Mouse (Mus musculus) kidney, postnatal 36 days (tissue): ENCODE measurements around the gene Megf9.

Experiments
- DNase-seq, 2 experiments: peaks; one replicate each; pipeline ENCODE4 v3.0.0; 2021 to 2022; ENCODE audit warnings: mixed read lengths in 2 of 2

The Megf9 gene

DNA sequence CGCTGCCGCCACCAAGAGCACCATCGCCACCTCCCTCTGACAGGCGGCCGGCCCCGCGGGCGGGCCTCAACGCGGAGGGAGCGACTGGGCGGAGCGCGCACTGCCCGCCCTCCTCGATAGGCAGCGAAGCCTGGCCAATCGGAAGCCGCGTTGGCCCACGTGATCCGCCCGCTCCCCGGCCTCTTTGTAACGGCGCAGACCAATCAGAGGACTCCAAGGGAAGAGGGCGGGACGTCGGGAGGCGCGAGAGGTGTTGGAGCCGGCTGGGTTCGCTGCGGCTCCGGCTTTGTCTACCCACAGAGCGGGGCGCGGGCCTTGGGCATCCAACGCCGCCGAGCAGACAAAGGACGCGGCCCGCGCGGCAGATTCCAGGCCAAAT, at the start of gene Megf9:
Gene Megf9, minus strand, starts transcription at position 105 of the 379 bp plus-strand sequence.
- DNase-seq: peak; percentile 98 to 99

DNA sequence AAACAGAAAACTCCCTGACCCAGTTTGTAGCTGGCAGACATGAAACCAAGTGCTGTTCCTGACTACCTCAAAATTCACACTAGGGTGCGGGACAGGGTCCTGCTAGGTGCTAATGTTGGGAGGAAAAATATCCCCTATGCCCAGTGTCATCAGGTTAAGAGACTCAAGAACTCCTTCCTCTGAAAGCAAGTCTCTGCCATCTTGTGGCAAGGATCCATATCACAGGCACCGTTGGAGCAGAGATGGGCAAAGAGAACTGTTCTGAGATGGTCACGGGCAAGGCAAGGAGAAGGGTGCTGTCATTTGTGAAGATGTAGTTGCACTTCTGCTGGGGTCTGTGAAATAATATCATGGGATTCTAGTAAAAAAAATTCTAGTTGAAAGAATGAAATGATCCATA, 44.9 kb upstream of the Megf9 start:
- DNase-seq: peak; percentile 22 to 68

DNA sequence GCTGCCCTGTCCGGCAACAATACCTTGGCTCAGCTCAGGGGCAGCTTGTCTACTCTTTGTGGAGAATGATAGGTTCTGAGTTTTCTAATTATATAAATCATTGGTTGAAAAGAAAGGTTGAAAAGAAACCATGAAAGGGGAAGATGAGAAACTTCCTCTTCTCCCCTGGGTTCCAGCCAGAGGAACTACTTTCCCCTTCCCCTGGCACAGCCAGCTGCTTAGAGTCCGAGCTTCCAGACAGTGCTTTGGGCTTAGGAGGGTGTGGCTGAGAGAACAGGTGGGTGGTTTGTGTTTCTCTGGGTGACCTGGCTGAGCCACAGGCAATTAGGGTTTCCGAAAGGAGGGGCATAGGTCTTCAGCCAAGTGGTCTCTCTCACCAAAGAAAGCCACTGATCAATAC, 43.5 kb upstream of the Megf9 start:
- DNase-seq: no peak

DNA sequence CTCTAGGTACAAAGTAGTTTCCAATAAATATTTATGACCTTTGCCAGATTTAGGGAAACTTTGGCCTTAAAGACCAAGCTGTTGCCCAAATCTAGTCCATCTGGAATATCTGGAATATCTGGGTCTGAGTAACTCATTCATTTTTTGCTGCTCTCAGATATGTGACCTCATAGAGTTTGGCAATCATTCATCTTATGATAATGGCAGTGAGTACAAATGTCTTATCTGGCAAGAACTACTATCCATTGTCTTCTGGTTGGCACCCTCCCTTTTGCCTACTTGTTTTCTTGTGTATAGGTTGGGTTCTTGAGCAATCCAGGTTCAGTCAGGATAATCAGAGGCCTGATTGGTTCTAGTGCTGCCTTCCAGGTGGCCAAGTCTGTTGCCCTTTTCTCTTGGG, 41.3 kb upstream of the Megf9 start:
- DNase-seq: no peak

DNA sequence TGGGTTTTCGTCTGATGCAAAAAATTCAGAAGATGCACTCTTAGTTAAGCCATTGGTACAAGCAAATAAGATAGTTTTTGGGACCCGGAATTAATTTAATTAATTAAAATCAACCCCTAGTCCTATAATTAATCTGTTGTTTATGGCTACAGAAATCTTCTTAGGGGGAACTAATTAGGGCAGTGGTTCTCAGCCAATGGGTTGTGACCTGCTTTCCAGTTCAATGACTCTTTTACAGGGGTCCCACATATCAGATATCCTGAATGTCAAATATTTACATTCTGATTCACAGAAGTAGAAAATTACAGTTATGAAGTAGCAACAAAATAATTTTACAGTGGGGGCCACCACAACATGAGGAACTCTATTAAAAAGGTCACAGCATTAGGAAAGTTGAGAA, 39.1 kb upstream of the Megf9 start:
- no peak for DNase-seq

DNA sequence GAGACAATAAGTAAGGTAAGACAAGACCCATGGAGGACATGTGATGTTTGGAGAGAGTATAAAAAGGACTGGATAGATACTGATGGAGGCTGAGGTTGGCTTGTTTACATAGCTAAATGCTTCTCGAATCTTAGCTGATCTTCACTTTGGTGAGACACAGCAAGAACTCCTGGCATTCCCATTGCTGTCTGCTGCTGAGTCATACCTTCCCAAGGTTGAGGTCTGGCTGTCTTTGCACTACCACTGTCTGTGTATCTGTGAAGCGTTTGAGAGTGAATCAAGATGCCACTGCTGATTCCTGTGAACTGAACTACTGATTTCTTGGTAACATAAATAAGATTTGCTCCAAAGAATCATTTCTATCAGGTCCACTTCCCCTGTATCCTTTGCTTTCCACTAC, 19.1 kb upstream of the Megf9 start:
- no peak for DNase-seq

DNA sequence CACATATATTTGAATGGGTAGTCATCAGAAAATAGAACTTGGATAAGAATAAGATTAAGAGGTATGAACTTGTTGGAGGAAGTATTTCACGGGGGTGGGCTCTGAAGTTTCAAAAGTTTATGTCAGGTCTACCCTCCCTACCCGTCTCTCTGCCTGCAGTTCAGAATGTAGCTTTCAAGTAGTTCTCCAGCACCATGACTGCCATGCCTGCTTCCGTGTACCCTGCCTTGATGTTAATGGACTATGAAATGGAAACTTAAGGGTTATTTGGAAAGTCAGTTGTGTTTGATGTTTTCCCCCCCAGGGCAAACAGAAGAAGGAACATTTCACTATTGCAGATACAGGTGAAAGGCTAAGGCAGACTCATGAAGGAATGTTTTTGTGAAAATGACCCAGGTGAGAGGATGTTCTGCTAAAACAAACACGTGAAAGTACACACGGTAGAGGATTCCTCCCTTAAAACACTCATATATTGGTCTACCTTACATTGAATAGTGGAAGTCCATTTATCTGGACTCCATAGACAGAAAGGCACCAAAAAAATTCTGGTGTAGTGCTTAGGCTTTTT, 18.5 kb upstream of the Megf9 start:
- no peak for DNase-seq

DNA sequence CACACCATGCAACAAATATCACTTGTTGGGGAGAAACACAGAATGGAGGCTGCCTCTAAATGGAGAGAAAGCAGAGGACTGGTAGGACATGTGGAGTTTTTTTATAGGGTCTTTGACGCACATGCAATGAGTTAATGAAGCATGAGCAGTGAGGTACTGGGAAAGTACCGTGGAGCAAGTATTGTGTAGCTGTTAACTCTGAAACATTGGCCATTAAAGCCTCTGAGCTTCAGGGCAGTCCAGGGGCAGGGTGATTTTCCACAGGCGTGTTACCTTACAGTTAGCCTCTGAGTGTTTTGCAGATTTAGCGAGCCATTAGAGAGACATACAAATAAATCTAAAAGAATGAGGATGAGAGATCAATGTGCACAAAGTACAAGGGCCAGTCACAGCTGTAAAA, 17.3 kb upstream of the Megf9 start:
- no peak for DNase-seq

DNA sequence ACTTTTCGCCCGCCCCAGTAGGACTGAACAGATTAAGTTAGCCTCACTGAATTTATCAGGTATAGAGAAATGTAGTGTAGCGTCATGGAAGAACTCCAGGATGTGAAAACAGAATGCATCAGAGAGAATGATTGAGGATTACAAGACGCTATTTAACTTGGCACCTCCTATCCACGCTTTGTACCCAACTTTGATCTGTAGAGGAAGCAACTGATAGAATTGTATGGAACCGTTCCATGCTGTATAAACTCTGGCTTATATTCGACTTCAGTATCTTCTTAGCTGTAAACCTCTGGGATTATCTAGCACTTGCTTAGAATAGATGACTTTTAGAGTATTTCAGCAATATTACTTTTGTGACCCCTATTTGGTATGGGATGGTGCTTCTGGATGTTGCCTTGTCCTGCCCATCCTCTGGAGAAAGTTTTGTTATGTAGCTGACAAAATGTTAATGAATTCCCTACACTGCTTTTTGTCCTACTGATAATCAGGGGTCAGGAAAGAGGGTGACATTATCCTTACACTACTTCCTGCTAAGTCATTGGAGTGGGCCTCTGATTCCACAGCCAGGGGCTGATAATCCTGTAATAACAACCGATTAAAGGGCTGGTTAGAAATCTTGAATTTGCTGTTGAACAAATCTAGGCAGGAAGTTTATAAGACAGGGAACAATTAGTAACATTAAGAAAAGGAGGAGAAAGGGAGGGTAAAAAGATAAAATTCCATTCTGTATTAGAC, 12.8 kb upstream of the Megf9 start:
- DNase-seq: no peak

DNA sequence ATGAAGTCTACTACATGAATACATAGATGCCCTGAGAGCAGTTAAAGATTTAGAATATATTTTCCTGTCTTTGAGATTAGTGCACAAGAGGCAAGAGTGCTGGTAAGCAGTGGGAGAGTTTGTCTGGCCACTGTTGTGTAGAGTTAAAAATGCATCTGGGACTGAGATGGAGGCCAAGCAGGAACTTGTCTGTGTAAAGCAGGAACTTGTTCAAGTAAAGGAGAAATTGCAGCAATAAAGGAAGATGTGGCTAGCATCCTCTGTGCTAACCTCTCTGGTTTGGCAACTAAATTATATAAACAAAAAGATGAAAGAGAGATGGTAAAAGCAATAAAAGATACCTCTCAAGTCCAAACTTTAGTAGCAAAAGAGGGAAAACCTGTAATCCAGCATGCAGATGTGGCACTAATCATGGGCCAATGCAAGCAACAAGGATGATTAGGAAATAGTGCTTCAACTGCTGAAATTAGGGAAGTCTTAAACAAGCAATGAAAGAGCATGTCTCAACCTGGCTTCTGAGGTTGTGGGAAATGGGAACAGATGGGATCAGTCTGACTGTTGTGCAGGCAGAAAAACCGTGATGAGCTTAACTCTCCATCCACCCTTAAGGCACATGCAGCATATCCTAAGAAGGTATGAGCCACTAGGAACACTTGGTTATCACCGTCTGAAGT, 11.2 kb upstream of the Megf9 start:
- DNase-seq: no peak

DNA sequence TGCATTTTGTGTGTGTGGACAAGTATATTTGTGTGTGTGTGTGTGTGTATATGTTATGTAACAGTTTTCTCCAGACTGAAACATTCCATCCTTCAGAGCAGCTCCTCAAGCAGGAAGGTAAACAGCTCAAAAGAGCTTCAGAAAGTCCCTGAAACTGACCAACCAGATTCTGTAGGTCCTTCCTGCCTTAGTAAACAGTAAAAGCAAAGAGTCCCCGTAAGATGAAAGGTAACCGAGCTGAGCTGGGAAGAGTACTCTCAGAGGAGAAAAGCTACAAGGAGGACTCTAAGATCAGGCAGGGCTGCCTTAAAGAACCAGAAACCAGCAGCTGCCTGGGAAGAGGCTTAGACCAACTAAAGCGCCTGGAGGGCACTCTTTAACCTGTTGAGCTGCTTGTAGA, 9.6 kb upstream of the Megf9 start:
- no peak for DNase-seq

DNA sequence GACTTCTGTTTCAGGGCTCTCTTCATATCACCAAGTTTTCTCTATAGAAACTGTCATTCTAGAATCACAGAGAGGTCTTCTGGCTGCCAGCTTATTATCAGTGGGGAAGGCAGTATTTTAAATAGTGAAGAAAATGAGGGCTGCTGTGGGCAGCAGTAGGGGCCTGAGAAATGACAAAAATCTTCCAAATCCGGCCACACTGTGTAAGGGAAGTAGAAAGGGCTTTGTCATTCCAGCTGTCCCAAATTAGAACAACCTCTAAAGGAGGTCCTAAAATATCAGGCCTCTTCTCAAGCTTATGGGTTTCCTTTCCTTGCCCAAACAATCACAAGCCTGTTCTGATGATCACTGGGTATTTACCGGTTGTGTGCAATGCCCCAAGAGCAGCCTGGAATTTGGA, 7.6 kb upstream of the Megf9 start:
- DNase-seq: no peak

DNA sequence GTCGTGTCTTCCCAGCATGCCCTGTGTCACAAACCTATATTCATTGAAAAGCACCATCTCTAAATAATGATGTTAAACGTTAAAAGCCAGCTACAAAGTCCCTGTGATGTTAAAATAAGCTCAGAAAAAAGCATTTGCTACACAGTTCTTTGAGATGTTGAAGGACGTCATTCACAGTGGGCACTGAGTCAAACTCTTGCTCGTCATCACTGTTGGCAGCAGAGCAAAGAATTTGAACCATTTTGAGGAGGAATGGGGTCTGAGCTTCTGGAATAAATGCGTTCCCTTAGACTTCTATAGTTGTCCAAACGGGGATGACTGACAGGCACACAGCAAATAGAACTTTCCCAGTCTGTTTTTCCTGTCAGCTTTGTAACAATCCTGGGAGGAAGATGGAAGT, 5.9 kb upstream of the Megf9 start:
- DNase-seq: no peak

DNA sequence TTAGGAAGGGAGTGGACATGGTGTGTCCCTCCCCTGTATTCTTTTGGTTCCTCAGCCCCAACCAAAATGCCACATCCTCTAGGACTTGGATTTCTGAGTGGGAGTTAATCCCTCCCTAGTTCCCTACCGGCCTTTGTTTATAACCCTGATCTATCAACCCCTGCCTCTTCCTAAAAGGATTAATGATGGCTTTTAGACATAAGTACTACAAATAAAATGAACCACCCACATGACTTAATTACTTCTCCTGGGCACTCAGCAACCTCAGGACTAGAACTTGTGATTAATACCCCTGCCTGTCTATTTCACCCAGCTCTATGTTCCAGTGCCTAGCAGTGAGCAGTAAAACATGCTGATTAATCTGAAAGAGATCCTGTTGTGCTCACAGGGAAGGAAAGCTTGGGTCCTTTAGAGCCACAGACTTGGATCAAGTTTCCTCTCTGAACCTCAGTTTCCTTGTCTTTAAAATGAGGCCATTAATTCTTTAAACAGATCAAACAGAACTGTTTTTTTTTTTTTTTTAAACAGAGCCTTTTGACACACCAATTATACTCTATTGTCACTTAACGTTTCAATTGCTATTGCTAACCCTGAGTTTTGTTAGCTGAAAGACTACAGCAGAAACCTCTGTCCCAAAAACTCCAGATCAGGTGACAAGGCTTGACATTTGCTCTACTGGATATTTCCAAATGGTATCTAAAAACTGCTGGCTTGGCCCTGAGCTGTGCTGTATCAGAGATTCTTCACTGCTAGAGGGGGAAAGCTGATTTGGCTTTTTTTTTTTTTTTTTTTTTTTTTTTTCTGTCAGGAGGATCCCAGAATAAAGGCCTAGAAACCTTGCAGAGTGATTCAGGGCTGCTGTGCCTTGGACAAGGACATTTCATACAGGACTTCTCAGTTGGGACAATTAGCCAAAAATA, 2.1 kb upstream of the Megf9 start:
- DNase-seq: no peak

DNA sequence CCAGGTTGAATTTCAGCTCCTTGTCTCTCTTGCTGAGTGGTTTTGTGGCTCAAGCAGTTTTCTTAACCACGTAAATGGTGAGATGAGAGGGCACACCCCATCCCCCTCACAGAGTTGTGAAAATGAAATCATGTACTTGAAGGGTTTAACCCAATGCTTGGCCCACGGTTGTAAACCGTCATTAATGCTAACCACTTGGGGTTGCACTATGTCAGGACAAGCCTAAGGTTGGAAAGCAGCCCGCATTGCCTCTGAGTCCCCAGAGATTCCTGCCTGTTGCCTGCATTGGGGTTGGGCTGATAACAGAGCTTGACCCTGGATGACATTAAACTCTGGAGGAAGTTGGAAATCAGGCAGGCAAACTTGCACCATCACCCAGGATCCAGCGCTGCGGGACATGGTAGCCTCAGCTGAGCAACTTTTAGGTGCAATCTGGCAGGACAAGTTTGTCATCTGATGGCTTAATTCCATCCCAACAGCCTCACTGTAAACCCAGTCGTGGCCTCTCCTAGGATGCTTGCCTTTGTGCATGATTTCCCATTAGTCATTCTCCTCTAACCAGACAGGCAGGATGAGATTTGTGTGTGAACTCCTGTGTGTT, 1.0 kb upstream of the Megf9 start:
- DNase-seq: peak; percentile 28 to 41

DNA sequence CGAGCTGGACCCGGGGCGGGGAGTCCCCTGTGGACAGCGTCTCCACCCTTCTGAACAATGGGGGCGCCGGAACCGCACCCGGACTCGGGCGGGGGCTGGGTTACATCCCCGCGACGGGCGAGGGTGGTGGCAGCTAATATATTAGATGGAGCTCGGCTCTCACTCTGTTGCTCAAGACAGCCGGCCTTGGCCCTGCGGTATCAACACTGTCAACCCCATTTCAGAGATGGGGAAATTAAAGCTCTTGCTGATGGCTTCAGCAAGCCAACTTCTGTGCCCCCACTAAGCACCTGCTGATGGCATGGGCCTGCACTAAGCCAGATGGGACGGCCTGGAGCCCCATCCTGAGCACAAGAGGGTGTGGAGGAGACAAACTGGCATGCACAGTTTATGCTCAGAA, 494 bp upstream of the Megf9 start:
- no peak for DNase-seq

DNA sequence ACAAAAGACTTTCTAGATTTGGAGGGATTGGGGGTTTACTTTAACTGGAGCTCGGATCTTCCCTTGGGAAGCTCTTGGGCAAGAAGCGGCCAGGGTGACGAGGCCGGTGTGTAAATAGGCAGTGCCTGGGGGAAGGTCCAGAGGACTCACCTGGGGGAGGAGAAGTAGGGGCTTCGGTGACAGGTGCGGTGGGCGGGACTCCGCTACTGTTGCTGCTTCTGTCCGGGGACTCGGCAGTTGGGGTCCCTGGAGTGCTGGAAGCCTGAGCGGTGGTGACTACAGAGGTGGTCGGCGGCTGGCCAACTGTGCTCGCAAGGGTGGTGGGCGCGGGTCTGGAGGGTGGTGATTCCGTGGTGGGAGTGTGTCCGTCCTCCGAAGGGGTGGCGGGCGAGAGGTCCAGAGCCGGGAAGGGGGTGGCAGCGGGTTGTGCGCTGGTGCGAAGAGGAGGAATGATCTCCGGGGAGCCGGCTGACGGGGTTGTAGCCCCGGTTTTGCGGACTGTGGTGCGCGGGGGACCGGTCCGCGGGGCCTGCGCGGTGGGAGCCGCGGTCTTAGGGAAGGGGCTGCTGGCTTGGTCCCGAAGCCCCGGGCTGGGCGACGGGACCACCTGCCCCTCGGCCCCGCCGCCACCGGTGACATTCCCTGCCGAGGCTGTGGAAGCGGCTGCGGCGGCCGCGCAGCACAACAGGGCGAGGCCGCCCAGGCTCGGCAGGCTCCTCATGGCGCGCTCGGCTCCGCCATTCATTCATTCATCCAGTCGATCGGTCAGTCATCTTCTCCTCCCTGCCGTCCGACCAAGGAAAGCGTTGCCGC, 511 bp downstream of the Megf9 start:
- peak; percentile 7 to 37 for DNase-seq

DNA sequence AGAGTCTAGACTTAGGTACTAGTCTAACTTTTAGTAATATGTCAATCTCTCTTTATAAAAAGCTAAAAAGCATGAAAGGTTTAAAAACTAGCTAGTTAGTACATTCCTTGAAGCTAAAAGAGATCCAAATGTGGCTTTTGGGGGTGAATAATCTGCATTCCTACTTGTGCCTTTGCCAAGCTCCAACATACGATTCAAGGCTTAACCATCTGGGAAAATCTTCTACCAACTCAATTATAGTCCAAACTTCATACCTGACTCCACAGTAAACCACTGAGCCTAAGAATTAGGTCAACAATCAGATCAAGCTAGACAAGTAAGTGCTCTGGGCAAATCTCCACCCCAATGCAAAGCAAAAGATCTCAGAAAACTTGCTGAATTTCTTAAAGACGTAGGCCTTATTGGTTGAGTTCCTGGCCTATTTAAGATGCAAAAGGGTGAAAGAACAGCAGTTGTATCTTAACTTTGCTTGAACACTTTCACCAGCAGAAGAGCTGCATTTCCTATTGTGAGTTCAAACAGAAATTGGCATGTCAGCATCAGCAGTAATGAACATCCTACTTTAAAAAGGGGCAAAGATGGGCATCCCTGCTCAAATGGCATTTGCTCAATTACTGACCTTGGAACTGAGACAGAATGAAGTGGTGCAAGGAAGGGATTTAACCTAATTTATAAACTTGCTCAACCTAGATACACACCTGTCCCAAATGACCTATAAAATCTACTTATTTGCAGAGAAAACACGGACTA, 1.6 kb downstream of the Megf9 start:
- DNase-seq: no peak

DNA sequence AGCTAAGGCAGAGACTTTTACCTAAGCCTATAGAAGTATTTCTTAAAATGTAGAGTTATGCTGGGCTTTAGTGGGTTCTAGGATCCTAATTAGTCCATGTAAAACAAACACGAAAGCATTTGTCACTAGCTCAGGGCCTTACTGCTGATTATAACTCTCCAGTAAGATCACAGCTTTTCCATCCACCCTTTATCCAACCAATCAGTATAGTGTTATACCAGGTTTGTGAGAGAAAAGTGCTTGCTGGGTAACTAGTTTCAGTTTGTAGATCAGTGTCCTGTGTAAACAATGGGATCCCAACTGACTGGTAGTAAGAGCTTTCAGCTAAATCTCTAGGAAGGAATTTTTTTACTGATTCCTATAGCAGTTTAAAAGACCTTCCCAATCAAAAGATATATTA, 3.8 kb downstream of the Megf9 start:
- DNase-seq: no peak

DNA sequence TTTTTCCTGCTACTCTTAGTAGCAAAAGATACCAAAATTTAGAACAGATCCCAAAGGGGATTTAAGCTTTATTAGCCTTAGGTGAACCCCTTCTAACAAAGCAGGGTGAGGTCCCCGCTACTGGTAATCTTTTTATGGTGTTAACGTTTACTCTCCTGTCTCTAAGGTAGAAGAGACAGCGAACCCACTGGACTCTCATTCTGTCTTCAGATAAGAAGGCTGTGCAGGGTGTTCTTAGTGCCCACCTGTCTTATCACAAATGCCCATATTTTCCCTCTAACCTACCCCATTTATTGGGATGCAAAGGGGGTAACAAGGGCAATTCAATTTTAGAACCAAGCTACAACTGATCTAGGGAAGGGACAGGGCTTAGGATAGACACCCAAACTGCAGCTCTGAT, 6.2 kb downstream of the Megf9 start:
- no peak for DNase-seq

DNA sequence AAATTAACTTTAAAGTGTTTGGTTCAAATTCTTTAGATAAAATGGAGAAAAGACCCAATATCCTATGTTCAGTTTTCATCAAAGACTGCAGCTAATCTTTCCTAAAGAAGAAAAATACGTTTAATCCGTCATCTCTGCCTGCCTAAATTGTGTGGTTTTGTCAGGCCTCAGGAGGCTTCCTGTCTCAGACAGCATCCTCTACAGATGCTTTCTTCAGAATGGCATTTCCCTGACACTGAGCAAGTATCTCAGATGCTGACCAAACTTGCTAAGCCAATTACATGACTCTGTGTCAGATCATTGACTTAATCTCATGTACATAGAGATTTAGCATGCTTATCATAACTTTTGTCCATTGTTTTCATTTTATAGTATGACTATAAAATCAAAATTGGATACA, 11.4 kb downstream of the Megf9 start:
- DNase-seq: no peak
